Mouse (Mus musculus): ENCODE results near the gene Mgst3. TPM values are rescaled to one million over a fixed set of nuclear protein-coding genes. Genes with fewer than 3 reads are reported as not detected.

Gene Mgst3
- total and polyA plus RNA-seq, 2 experiments from 2014 or later: 306 to 566 TPM

DNA sequence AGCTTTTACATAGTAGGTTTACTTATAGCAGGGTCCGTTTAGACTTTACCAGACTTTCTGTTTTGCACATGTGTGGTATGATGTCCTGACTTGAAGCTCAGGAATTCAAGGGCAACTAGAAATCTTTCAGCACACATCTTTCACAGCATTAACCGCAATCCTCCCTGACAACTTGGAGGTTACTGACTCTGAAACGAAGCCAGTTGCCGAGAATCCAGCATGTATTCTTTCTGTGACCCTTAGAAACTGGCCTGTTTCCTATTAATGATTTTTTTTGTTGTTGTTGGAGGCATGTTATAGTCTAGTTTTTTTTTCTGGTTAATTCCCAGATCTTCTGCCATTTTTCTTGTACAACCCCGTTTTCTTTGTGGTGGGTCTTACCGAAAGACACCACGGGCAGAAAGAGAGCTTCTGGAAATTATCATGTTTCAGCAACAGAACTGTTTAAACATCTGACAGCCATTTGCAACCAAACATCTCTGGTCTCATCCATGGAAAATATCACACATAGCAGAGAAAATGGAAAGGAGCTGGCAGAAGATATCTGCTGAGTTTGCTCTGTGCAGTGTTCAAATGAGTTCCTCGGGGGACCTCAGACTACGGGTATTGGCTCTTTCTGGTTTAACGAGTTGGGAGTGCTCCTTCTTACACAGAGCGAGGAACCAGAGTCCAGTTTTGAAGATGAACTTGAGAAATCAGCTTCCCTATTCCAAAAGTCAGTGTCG is 18.5 kb upstream of the Mgst3 start:
- H3K36me3 ChIP-seq (replicated peaks; ENCODE audit: control insufficient read depth, insufficient read depth, low read length): no peaks in the 10 kb centered on the region
- no peaks in the 10 kb centered on the region for H3K4me1 ChIP-seq (ENCODE audit: control insufficient read depth, insufficient read depth)
- 56% methylated on average over 12 of the region's 12 CpGs for WGBS
- DNase-seq (ENCODE audit: low spot score) (no peak), ATAC-seq (ENCODE audit: insufficient read depth, low read depth) (no peak)
- no peaks in the 10 kb centered on the region for H3K9me3 ChIP-seq (replicated peaks; ENCODE audit: control insufficient read depth, low read length)
- no peak for TF ChIP-seq EP300 (IDR thresholded peaks at IDR 0.05; ENCODE audit: low read depth)
- TF ChIP-seq CTCF (IDR thresholded peaks at IDR 0.05; ENCODE audit: low read depth): no peak
- no peak overlapping the region for H3K9ac ChIP-seq (replicated peaks; ENCODE audit: low read depth, low read length)
- no peak overlapping the region for H3K4me2 ChIP-seq (ENCODE audit: low read depth, low read length)
- peaks cover 19% of the 10 kb centered on the region; the same call in 1 of the 2 replicates for H3K27me3 ChIP-seq (ENCODE audit: control insufficient read depth, insufficient read depth, low read length)
- H3K27ac ChIP-seq (ENCODE audit: low read depth): no peak overlapping the region
- no peak overlapping the region for H3K4me3 ChIP-seq (ENCODE audit: low read depth, low read length)

DNA sequence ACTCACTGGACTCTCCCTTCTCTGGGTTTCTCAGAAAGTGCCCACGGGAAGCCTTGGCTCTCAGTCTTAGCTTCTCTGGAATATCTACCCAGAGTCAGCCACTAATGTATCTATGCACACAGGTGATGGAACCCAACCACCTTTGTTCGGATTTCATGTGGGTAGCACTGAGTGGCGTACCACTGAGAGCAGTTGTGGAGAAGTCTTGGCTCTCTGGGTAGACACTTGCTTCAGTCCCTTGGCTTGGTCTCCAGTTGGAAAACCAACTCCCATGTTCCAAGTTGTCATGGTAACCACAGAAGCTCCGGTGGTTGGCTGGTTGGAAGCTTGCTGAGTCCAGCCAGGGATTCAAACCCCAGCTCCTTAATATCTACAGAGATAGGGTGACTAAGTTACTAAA is 16.0 kb upstream of the Mgst3 start:
- DNase-seq (ENCODE audit: low spot score) (no peak), ATAC-seq (ENCODE audit: insufficient read depth, low read depth) (no peak)
- no peaks in the 10 kb centered on the region for H3K4me1 ChIP-seq (ENCODE audit: control insufficient read depth, insufficient read depth)
- TF ChIP-seq CTCF (IDR thresholded peaks at IDR 0.05; ENCODE audit: low read depth): no peak
- TF ChIP-seq EP300 (IDR thresholded peaks at IDR 0.05; ENCODE audit: low read depth): no peak
- H3K27ac ChIP-seq (ENCODE audit: low read depth): no peak overlapping the region
- 67% methylated on average over 4 of the region's 4 CpGs for WGBS
- H3K4me3 ChIP-seq (ENCODE audit: low read depth, low read length): no peak overlapping the region
- H3K4me2 ChIP-seq (ENCODE audit: low read depth, low read length): no peak overlapping the region
- H3K9me3 ChIP-seq (replicated peaks; ENCODE audit: control insufficient read depth, low read length): no peaks in the 10 kb centered on the region
- H3K9ac ChIP-seq (replicated peaks; ENCODE audit: low read depth, low read length): no peak overlapping the region
- peaks cover 19% of the 10 kb centered on the region; the same call in 1 of the 2 replicates for H3K27me3 ChIP-seq (ENCODE audit: control insufficient read depth, insufficient read depth, low read length)
- no peaks in the 10 kb centered on the region for H3K36me3 ChIP-seq (replicated peaks; ENCODE audit: control insufficient read depth, insufficient read depth, low read length)

DNA sequence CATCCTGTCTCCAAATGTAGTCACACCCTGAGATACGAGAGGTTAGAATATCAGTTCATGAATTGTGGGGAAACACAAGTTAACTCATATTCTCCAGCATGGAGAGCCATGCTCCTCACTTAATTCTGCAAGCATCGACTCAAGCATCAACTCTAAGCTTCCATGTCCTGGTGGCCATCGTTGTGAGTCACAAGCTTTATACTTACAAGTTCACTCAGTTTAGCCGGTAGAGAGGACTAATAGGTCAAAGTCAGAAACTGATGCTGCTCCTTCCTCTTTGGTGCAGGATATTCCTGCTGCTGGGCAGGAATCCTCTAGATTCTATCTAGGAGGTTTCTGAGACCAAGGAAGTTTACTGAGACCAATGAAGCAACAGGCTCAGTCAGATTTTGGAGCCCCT is 11.6 kb upstream of the Mgst3 start:
- ATAC-seq (ENCODE audit: insufficient read depth, low read depth): no peak
- no peak overlapping the region for H3K4me2 ChIP-seq (ENCODE audit: low read depth, low read length)
- WGBS: 61% methylated on average over 4 of the region's 4 CpGs

DNA sequence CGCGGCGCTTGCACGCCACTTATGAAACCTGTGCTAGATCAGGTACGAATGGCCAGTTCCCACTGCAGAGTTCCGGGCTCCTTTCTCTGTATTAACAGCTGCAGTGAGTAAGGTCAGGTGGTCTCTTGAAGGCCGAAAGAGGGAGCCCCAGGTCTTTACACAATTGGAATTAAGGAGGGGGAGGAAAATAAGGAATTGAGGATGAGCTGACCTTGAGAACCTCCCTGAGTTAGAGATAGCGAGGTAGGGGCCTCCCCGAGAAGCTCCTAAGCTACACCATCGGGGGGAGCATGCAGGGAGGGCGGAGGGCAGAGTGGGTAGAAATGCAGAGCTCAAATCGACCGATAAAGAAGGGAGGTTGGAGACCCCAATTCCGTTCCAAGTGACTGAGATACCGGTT is 360 bp downstream of the Mgst3 start:
- Histone ChIP-seq H3K9me3 (replicated peaks; ENCODE audit: control insufficient read depth, low read length) (no peaks in the 10 kb centered on the region), H3K4me3 (ENCODE audit: low read depth, low read length) (peak overlapping the region; percentile 91), H3K36me3 (replicated peaks; ENCODE audit: control insufficient read depth, insufficient read depth, low read length) (no peaks in the 10 kb centered on the region), H3K9ac (replicated peaks; ENCODE audit: low read depth, low read length) (peak overlapping the region; percentile 76), H3K27me3 (ENCODE audit: control insufficient read depth, insufficient read depth, low read length) (no peaks in the 10 kb centered on the region), H3K4me2 (ENCODE audit: low read depth, low read length) (peak overlapping the region; percentile 96), H3K4me1 (ENCODE audit: control insufficient read depth, insufficient read depth) (peaks cover 7% of the 10 kb centered on the region), H3K27ac (ENCODE audit: low read depth) (peak overlapping the region; percentile 94)
- ATAC-seq (ENCODE audit: insufficient read depth, low read depth) (peak; percentile 24), DNase-seq (ENCODE audit: low spot score) (no peak)
- WGBS: under 1% methylated on average over 15 of the region's 15 CpGs
- TF ChIP-seq CTCF (IDR thresholded peaks at IDR 0.05; ENCODE audit: low read depth) (no peak), EP300 (IDR thresholded peaks at IDR 0.05; ENCODE audit: low read depth) (no peak)

More for the DNA sequence above, 11.6 kb upstream of the Mgst3 start:
- TF ChIP-seq EP300 (IDR thresholded peaks at IDR 0.05; ENCODE audit: low read depth) (no peak), CTCF (IDR thresholded peaks at IDR 0.05; ENCODE audit: low read depth) (no peak)
- DNase-seq (ENCODE audit: low spot score): no peak
- Histone ChIP-seq H3K9me3 (replicated peaks; ENCODE audit: control insufficient read depth, low read length) (no peaks in the 10 kb centered on the region), H3K9ac (replicated peaks; ENCODE audit: low read depth, low read length) (no peak overlapping the region), H3K4me3 (ENCODE audit: low read depth, low read length) (no peak overlapping the region), H3K27me3 (ENCODE audit: control insufficient read depth, insufficient read depth, low read length) (peaks cover 7% of the 10 kb centered on the region; the same call in 1 of the 2 replicates), H3K36me3 (replicated peaks; ENCODE audit: control insufficient read depth, insufficient read depth, low read length) (no peaks in the 10 kb centered on the region), H3K27ac (ENCODE audit: low read depth) (no peak overlapping the region), H3K4me1 (ENCODE audit: control insufficient read depth, insufficient read depth) (no peaks in the 10 kb centered on the region)

DNA sequence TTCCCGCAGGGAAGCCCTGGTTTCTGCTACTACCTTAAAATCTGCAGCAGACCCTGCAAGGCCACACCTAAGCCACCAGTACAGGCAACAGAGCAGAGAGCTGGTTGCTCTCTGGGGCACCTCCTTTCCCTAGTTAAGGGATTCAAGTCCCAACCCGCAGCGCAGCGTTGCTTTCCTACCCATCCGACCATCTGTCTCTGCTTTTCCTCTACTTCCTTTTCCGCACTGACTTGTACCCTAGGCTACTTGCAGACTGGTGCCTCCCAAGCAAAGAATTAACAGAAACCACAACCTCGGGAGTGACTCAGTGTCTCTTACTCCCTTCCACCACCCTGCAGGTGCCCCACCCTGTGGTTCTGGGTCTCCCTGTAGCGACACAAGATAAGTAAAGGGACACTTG is 954 bp downstream of the Mgst3 start:
- ATAC-seq (ENCODE audit: insufficient read depth, low read depth) (no peak), DNase-seq (ENCODE audit: low spot score) (peak; percentile 16)
- 5% methylated on average over 8 of the region's 8 CpGs for WGBS

More for the DNA sequence above, 954 bp downstream of the Mgst3 start:
- Histone ChIP-seq H3K27me3 (ENCODE audit: control insufficient read depth, insufficient read depth, low read length) (no peaks in the 10 kb centered on the region), H3K27ac (ENCODE audit: low read depth) (peak overlapping the region; percentile 94), H3K9ac (replicated peaks; ENCODE audit: low read depth, low read length) (peak overlapping the region; percentile 76), H3K4me3 (ENCODE audit: low read depth, low read length) (peak overlapping the region; percentile 91), H3K9me3 (replicated peaks; ENCODE audit: control insufficient read depth, low read length) (no peaks in the 10 kb centered on the region), H3K4me1 (ENCODE audit: control insufficient read depth, insufficient read depth) (peaks cover 10% of the 10 kb centered on the region), H3K36me3 (replicated peaks; ENCODE audit: control insufficient read depth, insufficient read depth, low read length) (no peaks in the 10 kb centered on the region), H3K4me2 (ENCODE audit: low read depth, low read length) (peak overlapping the region; percentile 96)
- TF ChIP-seq EP300 (IDR thresholded peaks at IDR 0.05; ENCODE audit: low read depth) (no peak), CTCF (IDR thresholded peaks at IDR 0.05; ENCODE audit: low read depth) (no peak)

All from heart, postnatal 0 days (tissue).